Mouse (Mus musculus): ENCODE measurements at regions not wholly inside any gene's neighbourhood (a gene's known extent, or its start where the extent isn't known, plus 50 kb on each side); places are given as distances from the start of the nearest gene placed in this dataset.

GRCm38 (mm10) chr14:55301996-55302395, 80.2 kb downstream of the Dhrs2 start:
- no peak for DNase-seq

- no peak for DNase-seq
Observed at GRCm38 (mm10) chr14:55313615-55314014, 91.8 kb downstream of the Dhrs2 start.

- no peak for DNase-seq
Observed at GRCm38 (mm10) chr14:55323897-55324296, 102.1 kb downstream of the Dhrs2 start.

- DNase-seq: no peak
Observed at GRCm38 (mm10) chr14:55324335-55324734, 102.5 kb downstream of the Dhrs2 start.

GRCm38 (mm10) chr14:55333812-55334211, 112.0 kb downstream of the Dhrs2 start:
- no peak for DNase-seq

GRCm38 (mm10) chr14:55334305-55334704, 112.5 kb downstream of the Dhrs2 start:
- no peak for DNase-seq

- DNase-seq: no peak
Observed at GRCm38 (mm10) chr14:55335586-55335985, 113.8 kb downstream of the Dhrs2 start.

- DNase-seq: no peak
Observed at GRCm38 (mm10) chr14:55336451-55337195, 114.8 kb downstream of the Dhrs2 start.

- DNase-seq: peak; percentile 8
Observed at GRCm38 (mm10) chr14:55338010-55338409, 116.2 kb downstream of the Dhrs2 start.

GRCm38 (mm10) chr14:55338500-55338899, 116.7 kb downstream of the Dhrs2 start:
- no peak for DNase-seq

- no peak for DNase-seq
Observed at GRCm38 (mm10) chr14:55339036-55339614, 117.3 kb downstream of the Dhrs2 start.

- DNase-seq: no peak
Observed at GRCm38 (mm10) chr14:55343341-55343740, 121.5 kb downstream of the Dhrs2 start.

GRCm38 (mm10) chr14:55343914-55344313, 122.1 kb downstream of the Dhrs2 start:
- DNase-seq: no peak

GRCm38 (mm10) chr14:55345091-55345490, 123.3 kb downstream of the Dhrs2 start:
- no peak for DNase-seq

- no peak for DNase-seq
Observed at GRCm38 (mm10) chr14:55348098-55348497, 126.3 kb downstream of the Dhrs2 start.

GRCm38 (mm10) chr14:55357258-55357657, 121.3 kb upstream of the Dhrs4 start:
- no peak for DNase-seq

GRCm38 (mm10) chr14:55358429-55358828, 120.1 kb upstream of the Dhrs4 start:
- DNase-seq: no peak

- DNase-seq: no peak
Observed at GRCm38 (mm10) chr14:55362316-55362715, 116.2 kb upstream of the Dhrs4 start.

GRCm38 (mm10) chr14:55362757-55363156, 115.8 kb upstream of the Dhrs4 start:
- DNase-seq: no peak

- DNase-seq: no peak
Observed at GRCm38 (mm10) chr14:55370384-55370783, 108.2 kb upstream of the Dhrs4 start.

GRCm38 (mm10) chr14:55372960-55373359, 105.6 kb upstream of the Dhrs4 start:
- no peak for DNase-seq

GRCm38 (mm10) chr14:55386773-55387172, 91.8 kb upstream of the Dhrs4 start:
- DNase-seq: peak; percentile 25

- no peak for DNase-seq
Observed at GRCm38 (mm10) chr14:55387378-55387777, 91.2 kb upstream of the Dhrs4 start.

- no peak for DNase-seq
Observed at GRCm38 (mm10) chr14:55392390-55392789, 86.2 kb upstream of the Dhrs4 start.

Data from adrenal gland, postnatal 10 days (tissue).